Mouse (Mus musculus): Measurements from ENCODE around the gene Cdh18.

Gene Cdh18

GRCm38 (mm10) chr15:23453331-23453730 lies 904.5 kb downstream of the Cdh18 start:
- DNase-seq (ENCODE audit: extremely low spot score): no peak

GRCm38 (mm10) chr15:23455344-23455743 lies 906.5 kb downstream of the Cdh18 start:
- DNase-seq (ENCODE audit: extremely low spot score): no peak

GRCm38 (mm10) chr15:23457401-23457800 lies 908.6 kb downstream of the Cdh18 start:
- no peak for DNase-seq (ENCODE audit: extremely low spot score)

- no peak for DNase-seq (ENCODE audit: extremely low spot score)
Measured at GRCm38 (mm10) chr15:23470527-23471475, 922.0 kb downstream of the Cdh18 start.

GRCm38 (mm10) chr15:23486306-23486705 lies 937.5 kb downstream of the Cdh18 start:
- no peak for DNase-seq (ENCODE audit: extremely low spot score)

- no peak for DNase-seq (ENCODE audit: extremely low spot score)
Measured at GRCm38 (mm10) chr15:23506480-23506879, 957.7 kb downstream of the Cdh18 start.

GRCm38 (mm10) chr15:23509694-23510093 lies 960.9 kb downstream of the Cdh18 start:
- DNase-seq (ENCODE audit: extremely low spot score): no peak

GRCm38 (mm10) chr15:23515786-23516185 lies 967.0 kb downstream of the Cdh18 start:
- DNase-seq (ENCODE audit: extremely low spot score): no peak

GRCm38 (mm10) chr15:23518079-23518478 lies 969.3 kb downstream of the Cdh18 start:
- DNase-seq (ENCODE audit: extremely low spot score): no peak
